Mouse (Mus musculus) embryo, embryonic 10 days (tissue): ENCODE measurements around the gene Slco1a5.
A peak's percentile ranks its signal among the peaks of the same experiment; 100 is the strongest.
"Not testable (repeated sequence)": the region's sequence is repeated elsewhere in the genome, so short reads cannot be mapped to it uniquely, and the experiment has no call there.

Experiments used
- DNase-seq: peaks from one replicate; pipeline ENCODE4 v3.0.0-alpha.2; 2015; ENCODE audit warnings: low spot score

Slco1a5 gene

DNA sequence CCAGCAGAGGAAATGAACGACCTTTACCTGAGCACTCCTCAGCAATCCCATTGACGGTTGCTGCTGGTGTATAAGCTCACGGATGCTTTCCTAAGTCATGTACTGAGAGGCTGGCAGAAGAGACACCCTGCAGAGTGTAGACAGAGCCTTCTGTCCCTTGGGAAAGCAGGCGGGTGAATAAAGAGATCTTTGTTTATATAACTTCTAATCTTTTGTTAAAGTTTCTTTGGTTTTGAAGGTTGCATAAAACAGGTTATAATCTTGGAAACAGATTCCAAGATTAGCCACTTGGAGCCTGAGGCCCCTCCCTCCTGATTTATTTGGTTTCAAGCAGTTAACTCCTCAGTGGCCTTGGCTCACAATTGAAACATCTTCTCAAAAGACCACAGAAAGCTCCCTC, at the start of gene Slco1a5:
Gene Slco1a5, minus strand, starts transcription at position 101 of the 400 bp plus-strand sequence.
- DNase-seq = no peak

DNA sequence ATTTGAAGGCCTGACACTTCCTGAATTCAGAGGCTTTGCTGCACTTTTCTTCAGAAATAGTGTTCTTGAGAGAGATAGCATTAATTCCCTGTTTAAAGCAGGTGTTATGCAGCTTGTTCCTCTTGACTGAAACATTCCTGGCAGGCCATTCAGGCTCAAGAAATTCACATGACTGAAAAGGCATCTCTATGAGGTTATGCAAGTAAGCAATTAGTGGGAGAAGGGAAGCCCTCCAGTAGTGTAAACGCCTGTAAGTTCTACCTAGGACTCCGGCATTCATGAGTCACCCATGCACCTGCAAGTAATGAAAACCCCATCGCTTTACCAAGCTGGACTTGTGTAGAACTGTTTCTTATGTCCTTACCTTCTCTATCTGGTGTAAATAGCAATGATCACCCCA, 46.8 kb upstream of the Slco1a5 start:
- no peak for DNase-seq

DNA sequence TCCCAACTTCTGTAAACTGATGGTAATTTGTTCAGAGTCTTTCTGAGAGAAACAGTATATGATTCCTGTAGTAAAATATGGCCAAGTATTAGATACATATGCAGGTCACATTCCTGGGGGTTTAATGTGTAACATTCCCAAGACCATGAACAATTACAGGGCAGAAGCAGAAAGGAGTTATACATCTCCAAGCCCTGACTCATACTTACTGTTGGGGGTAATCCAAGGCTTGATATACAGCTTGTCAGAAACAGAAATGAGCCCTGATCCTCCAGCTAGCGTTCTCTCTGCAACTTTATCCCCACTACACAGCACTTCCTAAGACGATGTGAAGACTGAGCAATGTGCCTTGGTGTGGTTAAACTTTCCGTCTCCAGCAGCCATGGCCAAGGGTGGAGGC, 44.8 kb upstream of the Slco1a5 start:
- DNase-seq = no peak

DNA sequence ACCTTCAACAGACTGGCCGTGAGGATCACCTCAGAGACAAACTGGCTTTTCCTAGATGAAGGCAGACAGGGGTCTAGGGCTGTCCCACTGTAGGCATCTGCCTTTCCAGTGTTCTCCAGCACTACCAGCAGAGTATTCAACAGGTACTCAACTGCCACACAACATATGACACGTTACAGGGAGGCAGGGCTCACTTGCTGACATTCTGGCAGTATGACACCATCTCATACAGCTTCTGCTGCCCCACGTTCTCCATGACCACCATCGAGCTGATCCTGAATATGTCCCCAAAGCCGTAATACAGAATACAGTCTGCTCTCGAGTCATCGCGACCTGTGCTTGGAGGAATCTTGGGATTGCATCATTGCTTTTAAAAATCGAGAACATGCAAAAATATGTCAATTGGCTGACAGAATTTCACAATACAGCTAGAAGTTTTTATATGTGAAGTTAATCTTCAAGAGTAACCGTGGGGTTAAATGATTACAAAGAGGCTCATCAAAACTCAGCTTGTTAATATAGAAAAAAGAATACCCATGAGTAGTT, 43.8 kb upstream of the Slco1a5 start:
- no peak for DNase-seq

DNA sequence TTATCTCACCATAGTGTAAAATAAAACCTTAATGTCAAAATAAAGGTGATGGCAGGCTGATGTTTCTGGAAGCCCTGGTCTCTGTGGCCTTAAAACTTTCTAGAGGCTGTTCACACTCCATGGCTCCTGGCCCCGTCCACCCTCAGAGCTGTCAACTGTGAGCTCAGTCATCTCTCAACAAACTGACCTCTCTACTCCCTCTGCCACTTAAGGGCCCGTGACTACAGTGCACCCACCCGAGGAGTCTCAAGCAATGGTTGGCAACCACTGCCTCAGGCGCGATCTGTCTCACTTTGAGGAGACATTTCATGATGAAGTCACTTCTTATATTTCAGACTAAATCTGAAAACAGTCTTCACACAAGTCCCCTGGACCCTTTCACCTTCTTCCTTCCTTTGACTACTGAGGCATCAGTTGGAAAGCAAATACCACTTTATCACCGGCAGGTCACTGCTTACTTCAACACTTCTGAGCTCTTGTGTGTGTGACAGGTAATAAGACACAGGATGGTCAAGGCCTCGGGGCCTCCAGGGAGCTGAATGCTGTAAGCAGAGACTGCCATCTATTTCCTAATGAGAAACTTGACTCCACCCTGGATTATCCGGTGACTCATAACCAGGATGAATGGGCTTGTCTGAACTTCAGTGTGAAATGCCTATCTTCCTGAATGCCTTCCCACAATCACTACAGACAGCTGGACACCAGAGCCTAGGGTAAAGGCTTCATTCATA, 43.1 kb upstream of the Slco1a5 start:
- no peak for DNase-seq

DNA sequence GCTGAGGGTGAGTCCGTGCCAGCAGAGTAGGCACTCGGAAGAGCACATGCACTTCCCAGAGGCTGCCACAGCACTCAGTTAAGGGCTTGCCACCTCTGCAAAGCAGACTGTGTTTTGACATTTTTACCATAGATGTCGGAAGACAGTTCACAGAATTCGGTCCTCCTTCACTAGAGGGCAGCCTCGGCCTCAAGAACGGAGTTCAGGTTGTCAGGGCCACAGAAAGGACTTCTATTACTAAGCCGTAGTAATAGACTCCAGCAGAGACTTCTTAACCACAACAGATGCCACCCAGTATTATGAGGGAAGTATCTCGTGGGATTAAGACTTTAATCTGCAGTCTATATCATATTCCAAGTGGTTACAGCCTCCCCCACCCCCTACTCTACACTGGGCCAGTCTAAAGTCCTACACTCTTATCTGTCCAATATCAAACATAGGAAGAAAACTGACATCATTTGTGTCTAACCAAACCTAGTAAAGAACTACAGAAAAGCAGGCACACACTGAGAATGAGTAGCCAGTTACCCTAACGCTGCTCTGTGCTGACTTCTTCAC, 40.3 kb upstream of the Slco1a5 start:
- DNase-seq = peak; percentile 49

DNA sequence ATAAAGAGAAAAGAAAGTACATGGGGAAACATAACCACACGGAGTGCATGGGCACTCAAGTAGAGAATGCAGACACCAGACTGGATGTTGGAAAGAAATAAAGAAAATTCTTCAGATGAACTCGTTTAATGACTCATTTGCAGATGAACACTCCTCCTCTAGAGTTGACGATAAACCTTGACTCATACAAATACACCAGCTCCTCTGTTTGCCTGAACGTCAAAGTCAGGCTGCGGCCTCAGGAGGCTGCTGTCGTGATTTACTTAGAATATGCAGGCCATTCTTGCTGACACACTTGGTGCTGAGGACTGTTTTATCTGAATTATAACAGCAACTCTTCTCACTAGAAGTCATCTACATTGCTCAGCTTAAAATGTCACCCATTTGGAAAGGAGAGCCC, 39.3 kb upstream of the Slco1a5 start:
- no peak for DNase-seq

DNA sequence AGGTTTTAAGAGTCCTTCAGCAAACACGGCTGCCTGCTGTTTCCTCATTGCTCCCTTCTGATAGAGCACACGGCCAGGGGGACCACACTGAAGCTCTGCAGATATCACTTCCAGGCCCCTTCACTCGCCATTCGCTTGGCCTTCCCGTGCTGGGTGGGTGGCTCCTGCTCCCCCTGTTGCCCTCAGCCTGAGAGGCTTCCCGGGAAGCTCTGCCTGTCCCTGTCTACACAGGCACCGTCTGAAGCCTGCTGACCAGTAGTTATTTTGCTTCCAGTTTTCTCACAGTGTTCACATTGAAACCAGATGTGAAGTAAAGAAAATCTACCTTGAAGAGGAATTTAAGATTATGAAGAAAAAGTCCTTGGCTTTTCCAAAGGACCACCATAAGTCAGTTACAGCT, 34.3 kb upstream of the Slco1a5 start:
- DNase-seq = no peak

DNA sequence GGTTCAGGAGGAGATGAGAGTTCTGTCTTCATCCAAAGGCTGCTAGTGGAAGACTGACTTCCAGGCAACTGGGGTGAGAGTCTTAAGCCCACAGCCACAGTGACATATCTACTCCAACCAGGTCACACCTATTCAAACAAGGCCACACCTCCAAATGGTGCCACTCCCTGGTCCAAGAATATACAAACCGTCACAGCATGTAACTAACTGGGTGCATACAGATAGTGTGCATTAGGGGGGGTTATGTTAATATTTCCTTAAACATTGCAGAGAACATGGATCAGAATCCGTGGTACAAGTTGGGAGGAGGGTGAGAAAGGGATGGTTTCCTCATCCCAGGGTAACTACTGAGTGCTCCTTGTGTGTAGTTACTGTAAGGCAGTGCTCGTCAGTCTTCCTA, 29.3 kb upstream of the Slco1a5 start:
- not testable (repeated sequence) for DNase-seq

DNA sequence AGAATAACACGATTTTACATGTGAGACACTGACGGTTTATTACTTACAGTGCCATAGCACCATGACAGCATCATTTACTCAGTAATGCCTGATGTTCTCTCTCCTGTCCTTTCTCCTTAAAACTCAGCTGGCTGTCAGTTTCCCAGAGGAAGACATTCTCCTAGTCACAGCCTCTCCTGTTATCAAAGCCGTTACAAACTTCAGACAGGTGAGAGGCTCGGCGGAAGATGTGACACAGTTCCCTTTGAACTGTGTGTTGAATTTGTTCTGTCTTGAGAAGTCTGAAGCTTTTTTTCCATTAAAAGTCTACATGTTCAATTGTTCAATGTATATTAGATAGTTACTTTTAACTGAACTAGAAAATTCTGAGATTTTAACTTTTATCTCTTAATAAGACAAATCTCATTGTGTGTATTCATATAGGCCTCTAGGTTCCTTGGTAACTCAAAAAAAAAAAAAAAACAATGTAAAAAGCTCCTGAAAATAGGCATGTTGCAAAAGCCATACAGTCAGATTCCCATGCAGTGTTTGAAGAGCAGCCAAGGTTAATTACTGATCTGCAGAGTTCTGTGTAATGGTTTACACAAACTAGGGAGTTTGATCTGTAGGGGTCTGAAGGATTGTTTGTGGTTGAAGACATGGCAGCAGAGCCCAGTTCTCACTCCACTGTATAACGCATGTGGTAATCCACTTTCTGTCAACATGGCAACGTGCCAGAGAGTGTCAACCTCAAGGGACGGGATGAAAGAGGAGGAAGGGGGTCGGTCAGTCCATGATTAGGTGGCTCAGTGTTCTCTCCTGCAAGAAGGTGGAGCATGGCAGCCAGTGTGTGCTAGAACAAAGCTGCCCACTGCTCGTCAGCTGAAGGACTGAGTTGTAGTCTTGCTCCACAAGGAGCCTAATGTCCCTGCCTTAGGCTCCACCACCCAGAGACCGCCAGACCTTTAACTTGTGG, 24.9 kb upstream of the Slco1a5 start:
- no peak for DNase-seq

DNA sequence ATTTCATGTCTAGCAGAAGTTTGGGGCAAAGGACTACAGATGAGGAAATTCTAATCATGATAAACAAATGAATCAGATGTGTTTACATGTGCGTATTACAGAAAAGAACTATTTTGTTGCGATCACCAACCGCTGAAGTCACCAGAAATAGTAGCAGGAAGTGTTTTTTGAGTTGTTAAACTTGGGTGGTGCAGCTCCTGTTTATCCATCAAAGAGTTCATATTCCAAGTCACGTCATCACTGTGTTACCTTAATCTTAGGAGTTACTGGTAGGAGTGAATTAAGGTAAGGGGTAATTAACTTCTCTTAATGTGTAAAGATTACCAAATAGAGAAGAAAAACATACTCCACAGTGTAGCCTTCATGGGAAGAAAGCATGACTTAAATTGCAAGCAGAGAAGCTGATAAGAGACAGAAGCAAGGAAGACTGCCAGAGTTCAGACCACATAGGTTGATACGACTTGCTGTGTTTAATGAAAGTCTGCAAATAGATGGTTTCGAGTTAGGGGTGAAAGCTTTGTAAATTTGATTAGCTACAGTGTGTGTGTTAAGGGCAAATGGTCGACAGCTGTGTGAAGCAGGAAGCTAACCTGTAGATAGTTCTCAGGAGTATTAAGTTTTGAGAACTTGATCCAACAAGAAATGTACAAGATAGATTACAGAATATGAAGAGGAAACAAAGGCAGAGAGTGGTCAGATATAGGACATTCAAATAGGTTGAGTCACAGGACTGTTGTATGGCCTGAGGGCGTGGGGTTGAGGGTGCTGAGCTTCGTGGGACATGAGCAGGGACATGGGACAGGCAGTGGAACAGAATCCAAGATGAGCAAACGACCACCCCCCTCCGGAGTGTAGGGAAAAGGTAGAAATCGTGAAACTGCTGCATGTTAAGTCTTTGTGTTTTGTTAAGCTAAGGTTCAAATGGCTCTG, 23.7 kb upstream of the Slco1a5 start:
- no peak for DNase-seq

DNA sequence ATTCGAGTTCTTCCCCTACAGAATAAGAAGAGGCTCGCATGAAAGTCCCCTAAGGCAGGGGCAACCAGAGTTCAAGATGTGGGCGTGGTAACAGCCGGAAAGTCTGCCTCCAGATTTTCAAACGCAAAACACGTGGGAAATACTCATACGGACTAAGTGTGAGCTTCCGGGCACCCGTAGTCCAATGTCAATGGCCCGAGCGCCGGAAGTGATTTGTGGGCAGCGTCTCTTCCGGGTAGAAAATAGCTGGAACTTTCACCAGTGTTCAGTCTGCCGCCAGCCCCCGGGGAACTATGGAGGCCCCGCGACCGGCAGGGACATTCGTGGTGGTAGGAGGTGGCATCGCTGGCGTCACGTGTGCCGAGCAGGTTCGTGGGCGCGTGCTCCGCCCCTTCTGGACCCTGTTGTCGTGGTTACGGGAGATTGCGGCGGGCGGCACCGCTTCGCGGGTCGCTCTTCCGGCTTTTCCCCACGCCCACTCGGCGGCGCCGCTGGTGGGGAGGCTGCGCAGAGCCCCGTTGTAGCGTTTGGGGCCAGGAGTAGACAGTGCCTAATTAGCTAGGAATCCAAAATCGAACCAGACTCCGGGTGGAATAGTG, 22.8 kb upstream of the Slco1a5 start, which contains the start of gene Pyroxd1:
Gene Pyroxd1, plus strand, starts transcription at position 215 of the 599 bp plus-strand sequence.
- DNase-seq = peak; percentile 95

DNA sequence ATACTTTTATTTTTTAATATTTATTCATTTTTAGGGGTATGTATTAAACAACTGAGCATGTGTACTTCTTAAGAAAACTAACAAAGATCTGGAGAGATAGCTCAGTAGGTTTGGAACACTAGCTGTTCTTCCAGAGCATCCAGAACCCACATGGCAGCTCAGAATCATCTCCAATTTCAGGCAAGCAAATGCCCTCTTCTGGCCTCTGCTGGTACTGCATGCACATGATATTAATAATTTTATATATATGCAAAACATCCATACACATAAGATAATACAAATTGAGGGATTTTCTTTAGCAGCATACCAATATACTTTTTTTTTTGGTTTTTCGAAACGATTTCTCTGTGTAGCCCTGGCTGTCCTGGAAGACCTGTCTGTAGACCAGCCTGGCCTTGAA, 20.8 kb upstream of the Slco1a5 start:
- peak; percentile 51 for DNase-seq

DNA sequence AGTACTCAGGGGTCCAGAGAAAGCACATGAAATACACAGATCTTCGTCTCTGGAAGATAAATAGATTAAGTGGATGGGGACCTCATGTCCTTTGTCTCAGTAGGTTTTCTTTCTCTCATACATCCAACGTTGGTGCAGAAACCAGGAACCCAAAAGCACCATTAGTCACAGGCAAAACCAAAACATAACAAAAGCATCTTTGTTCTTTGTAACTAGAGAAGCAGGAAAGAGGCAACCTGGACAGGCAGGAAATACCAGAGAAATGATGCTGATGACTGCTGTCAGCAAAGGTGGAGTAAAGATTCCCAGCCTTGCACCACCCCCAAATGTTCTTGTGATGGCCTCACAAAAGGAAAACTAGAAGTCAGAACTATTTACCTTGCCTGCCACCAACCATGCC, 16.8 kb upstream of the Slco1a5 start:
- DNase-seq = no peak

DNA sequence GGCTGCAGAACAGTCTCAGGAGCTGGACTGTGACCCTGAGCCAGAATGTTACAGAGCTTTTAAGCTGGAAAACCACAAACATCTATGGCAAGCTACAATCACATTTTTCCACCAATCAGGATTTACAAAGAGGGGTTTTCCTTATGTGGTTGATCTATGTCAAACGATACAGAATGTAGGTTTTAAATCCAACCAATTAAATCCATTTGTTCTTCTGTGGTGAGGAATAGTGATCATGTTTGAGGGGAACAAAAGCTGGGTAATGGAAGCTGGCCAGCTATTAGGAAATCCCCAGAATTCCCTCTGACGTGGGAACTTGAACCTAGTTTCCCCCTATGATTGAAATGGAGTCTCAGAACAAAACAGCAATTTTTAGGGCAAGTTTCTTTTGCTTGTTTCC, 16.2 kb upstream of the Slco1a5 start:
- no peak for DNase-seq

DNA sequence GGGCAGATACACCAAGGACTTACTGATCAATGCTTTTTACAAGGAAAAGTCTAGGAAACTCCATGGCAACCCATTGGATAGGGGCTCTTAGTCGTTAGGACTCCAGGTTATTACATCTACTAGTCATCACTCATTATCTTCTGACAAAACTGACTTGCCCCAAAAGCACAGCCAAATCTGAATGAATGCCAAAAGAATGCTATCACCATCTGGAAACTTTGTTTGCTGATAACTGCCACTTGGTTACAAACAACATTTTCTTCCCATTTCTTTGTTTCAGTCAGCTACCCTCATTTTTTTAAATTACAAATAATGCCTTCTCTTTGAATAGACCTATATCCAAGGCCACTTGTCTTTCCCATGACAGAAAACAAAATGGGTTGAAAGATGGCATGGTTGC, 6.4 kb upstream of the Slco1a5 start:
- no peak for DNase-seq

DNA sequence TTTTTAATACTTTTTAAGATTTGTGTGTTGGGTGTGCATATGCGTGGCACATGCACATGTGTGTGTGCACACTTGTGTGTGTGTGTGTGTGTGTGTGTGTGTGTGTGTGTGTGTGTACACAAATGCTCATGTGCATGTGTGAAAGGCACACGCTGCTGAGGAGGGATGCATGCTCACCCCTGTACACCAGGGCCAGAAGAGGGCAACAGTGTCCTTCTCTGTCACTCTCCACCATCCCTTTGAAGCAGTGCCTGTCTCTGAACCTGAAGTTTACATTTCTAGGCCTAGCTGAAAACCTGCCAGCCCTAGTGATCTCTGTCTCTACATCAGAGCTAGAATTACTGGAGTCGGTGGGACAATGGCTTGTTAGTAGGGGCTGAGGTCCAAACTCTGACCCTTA, 3.8 kb upstream of the Slco1a5 start:
- DNase-seq = peak; percentile 19

DNA sequence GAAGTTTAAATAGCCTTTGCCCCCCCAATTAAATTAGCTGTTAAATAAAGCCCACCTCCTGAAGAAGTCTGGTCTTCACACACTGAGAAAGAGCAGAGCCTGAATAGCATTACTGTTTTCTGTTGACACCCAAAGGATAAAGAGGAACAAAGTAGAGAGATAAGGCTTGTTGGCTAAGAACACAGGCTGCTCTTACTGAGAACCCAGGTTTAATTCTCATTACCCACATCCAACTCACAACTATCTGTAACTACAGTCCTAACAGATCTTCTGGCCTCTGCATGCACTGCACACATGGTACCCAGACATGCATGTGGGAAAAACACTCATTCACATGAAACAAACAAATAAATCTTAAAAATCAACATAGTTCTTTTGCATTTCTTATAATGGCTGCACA, 5.7 kb downstream of the Slco1a5 start:
- DNase-seq = no peak

DNA sequence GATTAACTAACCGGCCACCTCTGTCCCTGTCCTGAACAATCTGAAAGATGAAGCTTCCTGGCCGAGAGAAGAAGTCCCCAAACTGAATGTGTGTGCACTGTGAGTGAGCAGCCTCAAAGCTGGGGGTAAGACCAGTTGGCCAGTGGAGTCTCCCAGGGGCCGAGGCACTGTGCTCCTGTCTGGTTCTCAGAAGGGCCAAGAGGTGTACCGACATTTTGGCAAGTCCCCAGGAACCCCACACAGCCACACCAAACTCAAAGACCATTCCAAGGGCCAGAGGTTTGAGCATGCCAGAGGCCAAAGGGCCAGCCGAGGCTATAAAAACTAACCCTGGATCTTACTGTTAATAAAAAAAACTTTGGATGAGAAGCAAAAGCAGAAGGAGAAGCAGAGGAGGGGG, 8.5 kb downstream of the Slco1a5 start:
- DNase-seq = no peak

DNA sequence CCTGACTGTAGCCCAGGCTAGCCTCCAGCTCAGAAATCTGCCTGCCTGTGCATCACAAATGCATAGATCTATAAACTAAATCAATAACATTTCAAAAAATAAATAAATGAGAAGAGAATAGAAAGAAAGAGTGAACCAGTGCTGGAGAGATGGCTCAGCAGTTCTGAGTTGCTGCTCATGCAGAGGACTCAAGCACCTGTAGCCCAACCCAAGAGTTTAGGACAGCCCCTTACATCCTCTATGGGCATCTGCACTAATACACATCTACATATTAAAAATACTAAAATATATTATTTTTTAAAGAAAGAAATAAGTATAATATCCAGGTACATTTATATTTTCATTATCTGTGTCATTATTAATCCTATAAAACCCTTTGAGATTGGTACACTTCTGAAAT, 17.7 kb downstream of the Slco1a5 start:
- no peak for DNase-seq

DNA sequence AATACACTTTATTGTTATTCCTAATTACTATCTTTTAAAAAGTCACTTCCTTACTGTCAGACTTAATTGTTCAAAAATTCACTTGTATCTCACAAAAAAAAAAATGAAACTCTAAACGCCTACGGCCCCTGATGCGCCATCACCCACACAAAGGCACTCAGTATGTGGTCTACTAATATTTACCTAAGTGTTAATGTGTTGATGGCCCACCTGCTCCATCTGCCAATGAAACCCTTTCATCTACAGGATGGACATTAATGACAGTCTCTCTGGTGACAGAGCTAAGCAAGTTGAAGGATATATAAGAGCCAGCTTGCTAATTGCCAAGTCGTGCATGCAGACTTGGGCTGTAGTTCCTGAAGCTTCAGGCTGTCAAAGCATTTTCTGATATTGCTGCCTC, 24.7 kb downstream of the Slco1a5 start, which contains the start of gene Iapp:
Gene Iapp, plus strand, starts transcription at position 326 of the 400 bp plus-strand sequence.
- no peak for DNase-seq
